Mouse (Mus musculus): ENCODE results near the gene Gtdc1.
A peak's percentile ranks its signal among the peaks of the same experiment; 100 is the strongest.
"Not testable (repeated sequence)": the region's sequence is repeated elsewhere in the genome, so short reads cannot be mapped to it uniquely, and the experiment has no call there.

Gtdc1 gene

GRCm38 (mm10) chr2:44780961-44781360 is 146.5 kb downstream of the Gtdc1 start:
- DNase-seq (ENCODE audit: low read depth), result no peak

GRCm38 (mm10) chr2:44763898-44764297 is 163.6 kb downstream of the Gtdc1 start:
- DNase-seq (ENCODE audit: low read depth), result no peak

DNA sequence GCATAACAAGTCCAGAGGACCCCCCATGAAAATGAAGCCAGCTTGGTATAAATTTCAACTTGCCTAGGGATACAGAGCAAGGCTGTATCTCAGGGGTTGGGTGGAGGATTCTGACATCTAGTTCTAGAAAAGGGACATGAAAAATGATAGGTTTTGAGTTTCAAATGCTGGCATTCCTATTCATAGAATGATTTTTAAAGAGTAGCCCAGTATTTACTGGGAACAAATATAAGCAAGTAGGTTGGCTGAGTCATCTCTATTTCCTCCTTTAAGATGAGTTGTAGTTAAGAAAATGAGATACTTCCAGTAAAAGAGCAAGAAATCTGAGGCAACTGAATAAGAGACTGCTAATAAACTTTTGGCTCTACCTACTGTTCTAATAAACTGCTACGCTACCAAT is 190.8 kb downstream of the Gtdc1 start:
- no peak for DNase-seq (ENCODE audit: low read depth)

DNA sequence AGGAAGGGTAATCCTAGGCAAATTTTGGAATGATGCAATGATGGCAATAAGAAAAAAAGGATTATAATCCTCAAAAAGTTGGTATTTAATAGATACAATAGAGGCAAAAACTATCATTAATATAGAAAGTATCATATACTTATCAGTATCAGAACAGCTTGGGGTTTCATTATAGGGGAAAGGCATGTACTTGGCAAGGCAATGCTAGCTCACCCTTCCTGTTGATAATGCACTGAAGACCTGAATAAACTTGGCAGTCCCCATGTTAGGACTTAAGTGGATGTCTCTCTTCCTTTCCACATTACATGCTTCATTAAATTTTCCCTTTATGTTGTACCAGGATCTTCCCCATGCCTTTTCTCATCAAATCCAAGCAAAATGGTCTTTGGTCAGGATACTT is 206.0 kb downstream of the Gtdc1 start:
- no peak for DNase-seq (ENCODE audit: low read depth)

GRCm38 (mm10) chr2:44705883-44706615 is 221.4 kb downstream of the Gtdc1 start:
- DNase-seq (ENCODE audit: low read depth), result peak; percentile 11

DNA sequence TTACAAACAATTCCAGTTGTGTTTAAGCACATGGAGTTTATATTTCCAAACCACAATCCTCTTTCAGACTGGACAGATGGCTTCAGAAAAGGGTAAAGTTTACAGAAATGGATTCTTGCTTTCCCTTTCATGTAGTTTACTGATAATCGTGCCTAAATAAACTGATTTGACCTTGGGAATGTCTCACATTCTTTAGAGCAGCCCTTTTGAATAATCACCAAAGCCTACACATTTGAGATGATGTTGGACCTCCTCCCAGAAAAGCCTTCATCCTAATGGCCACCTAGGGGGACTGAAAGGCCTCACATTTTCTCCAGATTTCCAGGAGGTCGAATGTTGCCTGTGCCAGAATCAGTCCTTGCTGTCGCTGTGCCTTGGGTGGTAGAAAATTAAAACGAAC is 227.2 kb downstream of the Gtdc1 start:
- DNase-seq (ENCODE audit: low read depth), result no peak

DNA sequence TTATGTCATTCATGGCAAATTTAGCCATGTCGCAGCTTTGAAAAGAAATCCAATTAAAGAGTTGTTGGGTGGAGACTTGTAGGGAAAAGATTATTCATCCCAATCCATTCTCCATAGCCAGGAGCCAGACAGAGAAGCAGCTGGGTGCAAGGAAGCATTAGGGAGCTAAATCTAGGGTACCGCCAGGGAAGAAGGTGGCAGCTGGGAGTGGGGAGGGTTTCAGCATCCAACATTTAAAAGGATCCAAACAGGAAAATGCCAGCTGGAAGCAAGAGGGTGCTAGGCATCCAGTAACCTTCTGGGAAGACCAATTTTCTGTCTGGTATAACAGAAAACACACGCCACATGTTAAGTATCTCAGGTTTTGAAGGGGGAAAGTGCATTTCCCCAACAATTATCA is 231.0 kb downstream of the Gtdc1 start:
- no peak for DNase-seq (ENCODE audit: low read depth)

- DNase-seq (ENCODE audit: low read depth), result no peak
Observed at GRCm38 (mm10) chr2:44693898-44694297, 233.6 kb downstream of the Gtdc1 start.

DNA sequence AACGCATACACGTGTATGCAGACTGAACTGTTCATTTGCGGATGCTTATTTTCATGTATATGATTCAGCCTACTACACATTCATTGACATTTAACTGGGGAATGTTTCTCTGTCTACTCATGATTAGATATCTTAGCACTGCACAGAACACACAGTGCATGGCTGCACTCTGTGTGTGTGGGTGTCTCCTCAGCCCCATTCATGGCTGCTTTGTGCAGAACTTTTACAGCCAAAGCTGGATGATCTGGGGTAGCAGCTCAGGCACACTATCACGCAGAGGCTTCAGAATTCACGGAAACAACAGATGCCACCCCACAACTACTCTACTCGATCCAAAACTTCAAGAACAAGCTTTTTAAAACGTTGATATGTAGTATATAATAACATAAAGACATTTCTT is 263.4 kb downstream of the Gtdc1 start:
- no peak for DNase-seq (ENCODE audit: low read depth)

DNA sequence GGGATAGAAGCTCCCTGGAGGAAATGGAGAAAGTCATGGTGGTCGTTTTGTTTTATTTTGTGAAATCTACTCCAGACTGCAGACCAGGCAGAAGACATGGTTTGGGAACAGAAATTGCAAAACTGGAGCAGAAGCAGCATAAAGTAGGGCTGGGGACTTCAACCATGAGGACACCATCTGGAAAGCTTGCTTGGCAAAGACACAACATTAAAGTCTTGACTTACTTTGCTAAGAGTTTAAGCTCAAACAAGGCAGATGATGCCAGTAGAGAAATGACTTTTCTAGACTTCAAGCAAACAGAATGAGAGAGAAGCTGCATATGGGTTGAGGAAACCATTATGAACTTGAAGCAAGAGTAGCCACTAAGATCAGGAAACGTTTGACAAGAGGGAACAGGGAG is 267.6 kb downstream of the Gtdc1 start:
- DNase-seq (ENCODE audit: low read depth), result no peak

- peak; percentile 27 for DNase-seq (ENCODE audit: low read depth)
Observed at GRCm38 (mm10) chr2:44659011-44659410, 268.4 kb downstream of the Gtdc1 start.

DNA sequence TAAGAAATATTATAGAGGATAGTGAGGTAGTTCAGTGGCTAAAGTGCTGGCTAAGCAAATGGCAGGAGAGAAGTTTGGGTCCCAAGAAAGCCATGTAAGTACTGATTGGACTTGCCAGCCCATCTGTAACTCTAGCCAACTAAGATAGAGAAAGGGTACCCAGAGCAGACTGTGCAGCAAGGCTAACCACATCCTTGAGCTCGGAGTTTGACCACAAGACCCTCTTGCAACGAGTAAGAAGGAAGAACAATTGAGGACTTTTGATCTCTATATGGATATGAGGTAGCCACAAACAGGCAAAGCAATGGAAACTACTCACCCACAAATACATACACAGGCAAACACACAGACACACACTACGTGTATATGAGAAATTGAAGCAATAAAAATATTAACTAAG is 278.9 kb downstream of the Gtdc1 start:
- no peak for DNase-seq (ENCODE audit: low read depth)

GRCm38 (mm10) chr2:44646398-44646797 is 281.1 kb downstream of the Gtdc1 start:
- DNase-seq (ENCODE audit: low read depth), result no peak

GRCm38 (mm10) chr2:44639370-44639769 is 288.1 kb downstream of the Gtdc1 start:
- DNase-seq (ENCODE audit: low read depth), result peak; percentile 54

- DNase-seq (ENCODE audit: low read depth), result no peak
Observed at GRCm38 (mm10) chr2:44638157-44638556, 289.3 kb downstream of the Gtdc1 start.

DNA sequence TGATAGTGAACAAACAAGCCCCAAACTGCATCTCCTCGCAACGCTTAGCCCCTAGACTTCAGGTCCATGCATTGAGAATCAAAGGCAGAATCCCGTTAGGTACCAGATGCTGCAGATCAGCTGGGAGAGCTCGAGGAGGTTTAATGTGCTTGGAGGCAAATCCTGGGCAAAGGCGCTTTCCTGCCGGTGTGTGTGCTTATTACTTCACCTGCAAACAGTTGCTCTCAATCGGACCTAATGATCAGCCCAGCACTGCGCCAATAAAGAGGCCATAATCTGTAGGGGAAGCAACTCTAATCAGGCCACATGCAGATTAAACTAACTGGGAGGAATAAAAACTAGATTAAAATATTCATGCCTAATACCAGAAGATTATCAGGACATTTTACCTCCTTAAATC is 293.5 kb downstream of the Gtdc1 start:
- DNase-seq (ENCODE audit: low read depth), result no peak

DNA sequence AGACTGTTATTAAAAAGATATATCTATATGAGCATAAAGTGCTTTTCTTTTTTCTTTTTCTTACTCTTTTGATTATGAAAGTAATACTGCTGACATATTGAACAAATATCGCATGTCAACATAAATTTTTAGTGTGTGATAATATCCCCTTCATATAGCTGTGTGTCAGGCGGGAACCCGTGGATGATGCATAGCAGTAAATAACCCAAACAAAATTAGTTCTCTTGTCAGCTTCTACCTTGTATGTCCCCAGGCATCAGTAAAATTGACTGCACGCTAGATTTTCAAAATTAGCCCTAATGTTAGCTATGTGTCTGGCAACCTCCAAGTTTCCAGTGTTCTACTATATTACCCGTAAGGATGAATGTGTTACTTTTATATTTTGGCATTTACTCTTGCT is 294.4 kb downstream of the Gtdc1 start:
- no peak for DNase-seq (ENCODE audit: low read depth)

DNA sequence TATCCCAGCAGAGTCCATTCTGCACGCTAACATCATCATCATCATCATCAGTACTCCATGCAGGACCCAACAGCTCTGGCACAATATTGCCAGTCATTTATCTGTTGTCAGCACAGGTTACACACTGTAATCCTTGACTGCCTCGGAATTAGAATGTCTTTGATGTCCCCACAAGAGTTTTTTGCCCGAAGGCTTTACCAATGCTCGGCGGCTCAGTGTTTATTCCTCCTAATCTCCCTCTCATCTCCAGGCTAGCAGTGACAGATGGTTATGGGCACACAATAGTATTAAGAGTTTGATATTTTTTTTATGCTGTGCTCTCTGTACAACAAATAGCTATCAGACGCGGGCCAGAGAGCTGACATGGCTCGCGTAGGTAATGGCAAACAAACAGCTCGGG is 294.9 kb downstream of the Gtdc1 start:
- no peak for DNase-seq (ENCODE audit: low read depth)

DNA sequence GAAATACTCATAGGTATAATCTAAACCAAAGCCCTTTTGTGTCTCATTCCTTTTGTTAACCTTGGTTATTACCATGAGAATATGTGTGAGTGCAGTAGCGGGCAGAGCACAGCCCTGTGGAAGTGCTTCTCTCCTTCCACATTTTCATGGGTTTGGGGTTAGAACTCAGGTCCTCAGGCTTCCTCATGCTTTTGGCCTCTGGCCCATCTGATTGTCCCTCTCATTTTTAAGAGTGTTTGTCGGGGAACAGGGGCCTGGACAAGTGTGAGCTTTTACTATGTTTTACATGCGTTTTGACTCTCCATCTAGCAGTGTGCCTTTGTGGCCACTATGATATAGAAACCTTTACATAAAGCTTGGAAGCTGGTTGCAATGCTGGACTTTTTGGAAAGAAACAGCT is 296.4 kb downstream of the Gtdc1 start:
- peak; percentile 5 for DNase-seq (ENCODE audit: low read depth)

GRCm38 (mm10) chr2:44628778-44629177 is 298.7 kb downstream of the Gtdc1 start:
- DNase-seq (ENCODE audit: low read depth), result no peak

DNA sequence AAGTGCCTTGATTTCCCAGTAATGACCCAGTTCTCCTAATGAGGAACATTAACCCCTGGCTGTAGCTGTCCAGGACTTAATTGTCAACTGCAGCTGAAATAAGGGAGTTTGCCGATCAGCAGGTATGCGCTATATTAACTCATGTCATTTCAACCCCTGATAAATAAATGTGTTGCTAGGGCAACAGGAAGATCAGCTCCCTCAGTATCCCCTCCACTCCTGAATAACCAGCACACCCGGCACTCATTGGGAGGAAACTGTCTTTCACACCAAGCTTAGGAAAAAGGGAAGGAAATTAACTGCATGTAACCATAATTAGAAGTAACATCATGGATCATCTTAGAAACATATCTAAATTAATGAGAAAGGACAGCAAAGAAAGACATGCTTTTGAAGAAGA is 302.3 kb downstream of the Gtdc1 start:
- no peak for DNase-seq (ENCODE audit: low read depth)

DNA sequence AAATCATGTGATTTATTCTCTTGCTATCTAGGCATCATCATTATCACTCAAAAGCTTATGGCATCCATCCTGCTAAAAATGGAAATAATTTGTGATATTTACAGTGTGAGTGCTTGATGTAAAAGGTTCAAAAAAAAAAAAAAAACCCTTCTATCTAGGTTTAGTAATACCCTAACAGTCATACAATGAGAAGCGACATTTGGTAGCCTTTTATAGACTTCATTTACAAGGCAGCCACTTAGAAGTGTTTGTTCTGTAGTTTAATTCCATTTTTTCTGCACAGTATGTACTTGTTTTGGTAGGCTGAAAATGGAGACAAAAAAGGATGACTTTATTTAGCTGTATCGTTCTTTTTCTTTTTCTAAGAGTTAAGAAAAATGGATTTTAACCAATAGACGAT is 305.0 kb downstream of the Gtdc1 start:
- no peak for DNase-seq (ENCODE audit: low read depth)

DNA sequence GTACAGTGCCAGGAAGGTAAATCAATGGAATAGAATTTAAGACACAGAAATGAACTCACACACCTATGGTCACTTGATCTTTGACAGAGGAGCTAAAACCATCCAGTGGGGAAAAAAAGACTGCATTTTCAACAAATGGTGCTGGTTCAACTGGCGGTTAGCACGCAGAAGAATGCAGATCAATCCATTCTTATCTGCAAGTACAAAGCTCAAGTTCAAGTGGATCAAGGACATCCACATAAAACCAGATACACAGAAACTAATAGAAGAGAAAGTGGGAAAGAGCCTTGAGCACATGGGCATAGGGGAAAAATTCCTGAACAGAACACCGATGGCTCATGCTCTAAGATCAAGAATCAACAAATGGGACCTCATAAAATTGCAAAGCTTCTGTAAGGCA is 327.8 kb downstream of the Gtdc1 start:
- not testable (repeated sequence) for DNase-seq (ENCODE audit: low read depth)

GRCm38 (mm10) chr2:44594276-44594675 is 333.2 kb downstream of the Gtdc1 start:
- DNase-seq (ENCODE audit: low read depth), result no peak

DNA sequence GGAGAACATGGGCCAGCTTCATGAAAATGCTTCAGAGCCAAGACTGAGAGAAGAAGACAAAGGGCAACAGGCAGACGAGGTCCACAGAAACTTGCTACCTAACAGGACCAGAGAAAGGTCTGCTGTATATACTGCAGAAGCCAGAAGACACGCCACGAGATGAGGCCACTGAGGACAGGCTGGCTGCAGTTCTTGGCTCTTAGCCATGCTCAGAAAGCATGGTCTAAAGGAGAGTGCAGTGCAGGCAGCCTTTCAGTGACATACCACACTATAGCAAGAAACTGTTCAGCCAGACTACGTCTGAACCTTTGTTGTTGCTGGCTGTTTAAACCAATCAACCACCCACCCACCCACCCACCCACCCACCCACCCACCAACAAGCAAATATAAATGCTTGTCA is 336.6 kb downstream of the Gtdc1 start:
- DNase-seq (ENCODE audit: low read depth), result no peak

Measured in NIH3T3 (cell line).